Mouse (Mus musculus) neural tube, embryonic 15.5 days (tissue): Measurements from ENCODE around the gene Pik3r4. TPM values are rescaled to one million over a fixed set of nuclear protein-coding genes. Genes with fewer than 3 reads are reported as not detected.
"Not testable (repeated sequence)": the region's sequence is repeated elsewhere in the genome, so short reads cannot be mapped to it uniquely, and the experiment has no call there.

Source experiments
- ATAC-seq: fragments of 200-750 bp; cut with Nextera tagmentation; 2 replicates; pipeline ENCODE4 v1.8.0; 2017; ENCODE audit warnings: mild to moderate bottlenecking, moderate TSS enrichment, moderate library complexity; ENCODE audit not compliant: low FRiP score
- H3K27ac ChIP-seq: fragments of 300-500 bp; sonication (generic); replicated peaks from 2 replicates; pipeline ENCODE4 v1.5.1; 2015; ENCODE audit warnings: mild to moderate bottlenecking, inconsistent platforms
- H3K27me3 ChIP-seq: fragments of 300-500 bp; sonication (generic); replicated peaks from 2 replicates; pipeline ENCODE4 v1.6.1; 2015; ENCODE audit warnings: inconsistent platforms
- H3K36me3 ChIP-seq: fragments of 300-500 bp; sonication (generic); 2 replicates; pipeline ENCODE4 v1.6.1; 2015; ENCODE audit warnings: inconsistent platforms
- H3K4me1 ChIP-seq: fragments of 300-500 bp; sonication (generic); 2 replicates; pipeline ENCODE4 v1.6.1; 2015; ENCODE audit warnings: inconsistent platforms
- H3K4me2 ChIP-seq: fragments of 300-500 bp; sonication (generic); 2 replicates; pipeline ENCODE4 v1.6.1; 2015; ENCODE audit warnings: inconsistent platforms, mild to moderate bottlenecking, moderate library complexity
- H3K4me3 ChIP-seq: fragments of 300-500 bp; sonication (generic); replicated peaks from 2 replicates; pipeline ENCODE4 v1.5.1; 2015; ENCODE audit warnings: mild to moderate bottlenecking, inconsistent platforms
- H3K9ac ChIP-seq: fragments of 300-500 bp; sonication (generic); replicated peaks from 2 replicates; pipeline ENCODE4 v1.6.1; 2015; ENCODE audit warnings: mild to moderate bottlenecking, inconsistent platforms
- H3K9me3 ChIP-seq: fragments of 300-500 bp; sonication (generic); replicated peaks from 2 replicates; pipeline ENCODE4 v1.6.1; 2016; ENCODE audit warnings: inconsistent platforms
- WGBS: fragments of 180-500 bp; shearing (Covaris S2); methylation state at CpG from one replicate; pipeline ENCODE4 v1.1.7; 2015; ENCODE audit warnings: mixed read lengths; 5-methylcytosine and 5-hydroxymethylcytosine counted together
- polyA plus RNA-seq: library from polyadenylated mRNA; unstranded; fragments of >200 nt; fragmentation: Nextera tagmentation; extraction: Ambion mirVana; gene quantifications from 2 replicates; pipeline ENCODE4 v1.2.1, GENCODE M21; 2015

The Pik3r4 gene
- 15.8 and 16.5 TPM in 2 replicates for polyA plus RNA-seq

- Histone ChIP-seq H3K4me1 (peaks cover 34% of the 10 kb centered on the region), H3K27ac (peak within 1 kb of the TSS; percentile 78), H3K27me3 (no peaks in the 10 kb centered on the region), H3K36me3 (peaks cover 17% of the 10 kb centered on the region; the same call in 1 of the 2 replicates), H3K9ac (peak within 1 kb of the TSS; percentile 66), H3K4me2 (peak within 1 kb of the TSS; percentile 77), H3K9me3 (no peaks in the 10 kb centered on the region), H3K4me3 (peak within 1 kb of the TSS; percentile 57)
- ATAC-seq = peak; percentile 94
- 5% methylated on average over 37 of the region's 37 CpGs for WGBS
Observed at GRCm38 (mm10) chr9:105642460-105643371, at the start of gene Pik3r4. Pik3r4 (plus strand) TSS chr9:105642978.

GRCm38 (mm10) chr9:105598906-105599305 is 43.9 kb upstream of the Pik3r4 start:
- 89% methylated on average over 4 of the region's 4 CpGs for WGBS

DNA sequence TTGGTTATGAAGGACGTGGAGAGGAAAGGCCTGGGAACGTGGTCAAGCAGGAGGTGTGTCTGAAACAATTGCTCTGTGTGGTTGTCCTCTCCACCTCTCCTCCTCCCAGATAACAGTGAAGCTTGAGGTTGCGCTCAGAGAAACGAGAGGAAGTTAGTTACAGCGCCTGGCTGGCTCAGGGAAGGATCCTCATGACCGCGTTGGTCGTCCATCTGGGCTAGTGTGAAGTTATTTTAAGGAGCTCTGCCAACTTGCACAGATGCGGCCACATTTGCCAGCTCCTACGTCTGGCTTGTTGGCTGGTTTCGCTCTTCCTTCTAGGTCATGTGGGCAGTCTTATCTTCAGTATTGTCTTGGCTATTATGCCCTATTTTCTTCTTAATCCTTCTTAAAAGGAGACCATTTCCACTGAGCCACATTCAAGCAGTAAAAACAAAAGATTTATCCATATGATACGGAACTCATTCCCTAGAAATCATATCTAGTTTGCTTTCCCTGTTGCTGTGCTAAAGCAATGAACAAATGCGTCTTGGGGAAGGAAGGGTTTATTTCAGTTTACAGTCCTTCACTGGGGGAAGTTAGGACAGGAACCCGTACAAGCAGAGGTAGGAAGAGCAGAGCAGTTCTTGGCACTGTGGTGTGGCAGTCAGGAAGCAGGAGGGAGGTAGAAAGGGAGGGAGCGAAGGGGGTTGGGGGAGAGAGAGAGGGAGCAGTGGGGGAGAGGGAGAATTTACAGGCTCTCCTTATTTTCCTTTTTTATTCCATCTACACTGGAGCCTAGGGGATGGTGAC is 30.6 kb upstream of the Pik3r4 start:
- Histone ChIP-seq H3K27me3 (no peaks in the 10 kb centered on the region), H3K4me1 (peaks cover 5% of the 10 kb centered on the region; the same call in 1 of the 2 replicates), H3K27ac (no peak overlapping the region), H3K4me3 (no peak overlapping the region), H3K36me3 (no peaks in the 10 kb centered on the region), H3K9me3 (no peaks in the 10 kb centered on the region), H3K9ac (no peak overlapping the region), H3K4me2 (no peak overlapping the region)
- WGBS = 83% methylated on average over 15 of the region's 15 CpGs
- no peak for ATAC-seq

More at GRCm38 (mm10) chr9:105598906-105599305, 43.9 kb upstream of the Pik3r4 start:
- Histone ChIP-seq H3K4me2 (no peak overlapping the region), H3K27me3 (no peaks in the 10 kb centered on the region), H3K4me1 (no peaks in the 10 kb centered on the region), H3K4me3 (no peak overlapping the region), H3K36me3 (no peaks in the 10 kb centered on the region), H3K9me3 (no peaks in the 10 kb centered on the region), H3K27ac (no peak overlapping the region), H3K9ac (no peak overlapping the region)
- no peak for ATAC-seq

GRCm38 (mm10) chr9:105612919-105613318 is 29.9 kb upstream of the Pik3r4 start:
- Histone ChIP-seq H3K9ac (no peak overlapping the region), H3K36me3 (no peaks in the 10 kb centered on the region), H3K27ac (0 out of 2 replicates have a peak overlapping the region, but pooled peaks have one; percentile 18), H3K4me3 (no peak overlapping the region), H3K27me3 (no peaks in the 10 kb centered on the region), H3K9me3 (no peaks in the 10 kb centered on the region), H3K4me2 (no peak overlapping the region), H3K4me1 (peaks cover 5% of the 10 kb centered on the region; the same call in 1 of the 2 replicates)
- 33% methylated on average over 7 of the region's 7 CpGs for WGBS
- peak; percentile 68; the same call in 1 of the 2 replicates for ATAC-seq

- Histone ChIP-seq H3K27ac (no peak overlapping the region), H3K9me3 (no peaks in the 10 kb centered on the region), H3K4me2 (no peak overlapping the region), H3K36me3 (no peaks in the 10 kb centered on the region), H3K4me1 (peaks cover 5% of the 10 kb centered on the region; the same call in 1 of the 2 replicates), H3K9ac (no peak overlapping the region), H3K27me3 (no peaks in the 10 kb centered on the region), H3K4me3 (no peak overlapping the region)
- ATAC-seq = no peak
- 75% methylated on average over 2 of the region's 2 CpGs for WGBS
Observed at GRCm38 (mm10) chr9:105615952-105616351, 26.8 kb upstream of the Pik3r4 start.

DNA sequence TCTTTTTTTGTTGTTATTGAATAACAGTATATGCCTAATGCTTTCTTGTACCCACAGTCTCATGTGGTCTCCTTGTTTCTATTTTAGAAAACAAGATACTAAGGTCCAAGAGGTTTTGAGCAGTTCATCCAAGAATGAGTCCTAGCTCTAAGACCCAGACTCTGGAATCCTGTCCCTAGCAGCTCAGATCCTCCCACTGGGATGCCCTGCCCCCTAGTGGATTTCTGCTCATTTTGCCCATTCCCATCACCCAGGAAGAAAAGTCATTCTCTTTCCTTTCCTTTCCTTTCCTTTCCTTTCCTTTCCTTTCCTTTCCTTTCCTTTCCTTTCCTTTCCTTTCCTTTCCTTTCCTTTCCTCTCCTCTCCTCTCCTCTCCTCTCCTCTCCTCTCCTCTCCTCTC is 25.5 kb upstream of the Pik3r4 start:
- not testable (repeated sequence) for H3K4me1 ChIP-seq, ATAC-seq, H3K36me3 ChIP-seq, H3K27ac ChIP-seq, H3K4me2 ChIP-seq, H3K9me3 ChIP-seq, H3K4me3 ChIP-seq, H3K27me3 ChIP-seq, H3K9ac ChIP-seq

- no peak overlapping the region for H3K4me3 ChIP-seq
- H3K9me3 ChIP-seq = no peaks in the 10 kb centered on the region
- no peaks in the 10 kb centered on the region for H3K4me1 ChIP-seq
- H3K36me3 ChIP-seq = no peaks in the 10 kb centered on the region
- no peaks in the 10 kb centered on the region for H3K27me3 ChIP-seq
- no peak overlapping the region for H3K4me2 ChIP-seq
- H3K27ac ChIP-seq = no peak overlapping the region
- H3K9ac ChIP-seq = no peak overlapping the region
- WGBS = 86% methylated on average over 2 of the region's 2 CpGs
- no peak for ATAC-seq
Observed at GRCm38 (mm10) chr9:105633961-105634360, 8.8 kb upstream of the Pik3r4 start.

GRCm38 (mm10) chr9:105641377-105641776 is 1.4 kb upstream of the Pik3r4 start:
- H3K4me3 ChIP-seq, H3K27me3 ChIP-seq, H3K27ac ChIP-seq, H3K9me3 ChIP-seq, H3K4me2 ChIP-seq, ATAC-seq, H3K9ac ChIP-seq: not testable (repeated sequence)
- Histone ChIP-seq H3K4me1 (peaks cover 29% of the 10 kb centered on the region), H3K36me3 (peaks cover 17% of the 10 kb centered on the region; the same call in 1 of the 2 replicates)
- 87% methylated on average over 6 of the region's 6 CpGs for WGBS

DNA sequence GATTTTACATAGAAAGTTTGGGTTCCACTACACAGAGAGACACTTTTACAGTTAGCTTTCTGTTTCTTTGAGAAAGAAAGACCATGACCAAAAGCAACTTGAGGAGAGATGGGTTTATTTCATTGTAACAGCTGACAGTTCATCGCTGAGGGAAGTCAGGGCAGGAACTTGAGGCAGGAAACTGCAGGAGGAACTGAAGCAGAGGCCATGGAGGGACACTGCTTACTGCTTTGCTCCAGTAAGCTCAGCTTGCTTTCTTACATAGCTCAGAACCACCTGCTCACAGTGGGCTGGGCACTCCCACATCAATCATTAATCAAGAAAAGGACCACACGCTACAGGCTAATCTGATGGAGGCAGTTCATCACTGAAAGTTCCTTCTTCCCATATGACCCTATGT is 13.4 kb downstream of the Pik3r4 start:
- no peak for ATAC-seq
- Histone ChIP-seq H3K4me2 (no peak overlapping the region), H3K36me3 (peaks cover 33% of the 10 kb centered on the region), H3K27ac (no peak overlapping the region), H3K4me1 (no peaks in the 10 kb centered on the region), H3K9me3 (no peaks in the 10 kb centered on the region), H3K4me3 (no peak overlapping the region), H3K27me3 (no peaks in the 10 kb centered on the region), H3K9ac (no peak overlapping the region)
- WGBS = 74% methylated on average over 2 of the region's 2 CpGs

- Histone ChIP-seq H3K4me3 (no peak overlapping the region), H3K27ac (no peak overlapping the region), H3K27me3 (no peaks in the 10 kb centered on the region), H3K4me2 (no peak overlapping the region), H3K36me3 (peaks cover 44% of the 10 kb centered on the region), H3K4me1 (no peaks in the 10 kb centered on the region), H3K9ac (no peak overlapping the region), H3K9me3 (no peaks in the 10 kb centered on the region)
- no peak for ATAC-seq
- 98% methylated on average over 12 of the region's 12 CpGs for WGBS
Observed at GRCm38 (mm10) chr9:105658216-105658615, 15.4 kb downstream of the Pik3r4 start.

DNA sequence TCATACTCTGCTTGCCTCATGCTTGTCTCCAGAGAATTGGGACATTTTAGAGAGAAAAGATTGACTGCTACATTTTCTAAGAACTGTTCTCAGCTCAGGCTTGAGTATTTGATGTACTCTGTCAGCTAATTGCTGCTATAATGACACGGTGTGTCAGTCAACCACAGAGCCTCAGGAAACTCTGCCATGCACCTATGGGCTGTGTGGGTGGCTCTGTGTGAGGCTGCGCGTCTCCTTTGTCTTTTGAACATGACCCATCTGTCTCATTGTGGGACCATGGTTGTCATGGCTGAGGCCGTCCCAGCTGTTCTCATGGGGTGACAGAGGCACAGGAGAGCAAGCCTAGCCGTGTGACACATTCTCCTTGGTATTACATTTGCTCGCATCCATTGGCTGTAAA is 17.1 kb downstream of the Pik3r4 start:
- 68% methylated on average over 6 of the region's 6 CpGs for WGBS
- H3K27ac ChIP-seq = no peak overlapping the region
- H3K27me3 ChIP-seq = no peaks in the 10 kb centered on the region
- H3K9me3 ChIP-seq = no peaks in the 10 kb centered on the region
- no peak overlapping the region for H3K9ac ChIP-seq
- H3K4me1 ChIP-seq = no peaks in the 10 kb centered on the region
- no peak for ATAC-seq
- H3K36me3 ChIP-seq = peaks cover 47% of the 10 kb centered on the region
- no peak overlapping the region for H3K4me3 ChIP-seq
- no peak overlapping the region for H3K4me2 ChIP-seq
